Mouse (Mus musculus): ENCODE data around the gene Zfp423.
A peak's percentile ranks its signal among the peaks of the same experiment; 100 is the strongest.

The Zfp423 gene

GRCm38 (mm10) chr8:87713946-87714345 is 245.4 kb downstream of the Zfp423 start:
- H3K27me3 ChIP-seq (ENCODE audit: insufficient read depth, low read length): peaks cover 3% of the 10 kb centered on the region; the same call in 1 of the 2 replicates
- no peak overlapping the region for H3K4me3 ChIP-seq (replicated peaks; ENCODE audit: low read length)
- peaks cover 64% of the 10 kb centered on the region for H3K4me1 ChIP-seq (replicated peaks; ENCODE audit: low read depth, low read length)
- H3K9me3 ChIP-seq (ENCODE audit: low read length): no peaks in the 10 kb centered on the region
- no peaks in the 10 kb centered on the region for H3K36me3 ChIP-seq (ENCODE audit: insufficient read depth, low read length)
- TF ChIP-seq CTCF (conservative IDR thresholded peaks at IDR 0.05; ENCODE audit: low read length): no peak
- TF ChIP-seq POU5F1 (IDR thresholded peaks at IDR 0.05; ENCODE audit: borderline replicate concordance, low read length): no peak
- TF ChIP-seq NANOG (IDR thresholded peaks at IDR 0.05; ENCODE audit: borderline replicate concordance, low read length): no peak

- no peak for TF ChIP-seq CTCF (conservative IDR thresholded peaks at IDR 0.05; ENCODE audit: low read length)
- no peak for TF ChIP-seq POU5F1 (IDR thresholded peaks at IDR 0.05; ENCODE audit: borderline replicate concordance, low read length)
- TF ChIP-seq NANOG (IDR thresholded peaks at IDR 0.05; ENCODE audit: borderline replicate concordance, low read length): no peak
These were observed 247.4 kb downstream of the Zfp423 start for GRCm38 (mm10) chr8:87711955-87712354.

GRCm38 (mm10) chr8:87708127-87708637 is 251.2 kb downstream of the Zfp423 start:
- H3K4me1 ChIP-seq (replicated peaks; ENCODE audit: low read depth, low read length): peaks cover 54% of the 10 kb centered on the region
- TF ChIP-seq CTCF (conservative IDR thresholded peaks at IDR 0.05; ENCODE audit: low read length): no peak
- no peak for TF ChIP-seq POU5F1 (IDR thresholded peaks at IDR 0.05; ENCODE audit: borderline replicate concordance, low read length)
- TF ChIP-seq NANOG (IDR thresholded peaks at IDR 0.05; ENCODE audit: borderline replicate concordance, low read length): no peak
- no peaks in the 10 kb centered on the region; the same call in 1 of the 2 replicates for H3K36me3 ChIP-seq (ENCODE audit: insufficient read depth, low read length)
- H3K27me3 ChIP-seq (ENCODE audit: insufficient read depth, low read length): peaks cover 3% of the 10 kb centered on the region; the same call in 1 of the 2 replicates
- H3K4me3 ChIP-seq (replicated peaks; ENCODE audit: low read length): no peak overlapping the region
- H3K9me3 ChIP-seq (ENCODE audit: low read length): no peaks in the 10 kb centered on the region

More at GRCm38 (mm10) chr8:87711955-87712354, 247.4 kb downstream of the Zfp423 start:
- Histone ChIP-seq H3K4me3 (replicated peaks; ENCODE audit: low read length) (0 out of 2 replicates have a peak overlapping the region, but pooled peaks have one; percentile 4), H3K27me3 (ENCODE audit: insufficient read depth, low read length) (peaks cover 3% of the 10 kb centered on the region; the same call in 1 of the 2 replicates), H3K9me3 (ENCODE audit: low read length) (no peaks in the 10 kb centered on the region), H3K36me3 (ENCODE audit: insufficient read depth, low read length) (no peaks in the 10 kb centered on the region), H3K4me1 (replicated peaks; ENCODE audit: low read depth, low read length) (peaks cover 62% of the 10 kb centered on the region)

- peaks cover 3% of the 10 kb centered on the region; the same call in 1 of the 2 replicates for H3K27me3 ChIP-seq (ENCODE audit: insufficient read depth, low read length)
- H3K36me3 ChIP-seq (ENCODE audit: insufficient read depth, low read length): no peaks in the 10 kb centered on the region; the same call in 1 of the 2 replicates
- no peak overlapping the region for H3K4me3 ChIP-seq (replicated peaks; ENCODE audit: low read length)
- H3K4me1 ChIP-seq (replicated peaks; ENCODE audit: low read depth, low read length): peaks cover 54% of the 10 kb centered on the region
- no peaks in the 10 kb centered on the region for H3K9me3 ChIP-seq (ENCODE audit: low read length)
- TF ChIP-seq POU5F1 (IDR thresholded peaks at IDR 0.05; ENCODE audit: borderline replicate concordance, low read length) (no peak), NANOG (IDR thresholded peaks at IDR 0.05; ENCODE audit: borderline replicate concordance, low read length) (no peak), CTCF (conservative IDR thresholded peaks at IDR 0.05; ENCODE audit: low read length) (no peak)
These were observed 252.2 kb downstream of the Zfp423 start for GRCm38 (mm10) chr8:87707176-87707575.

- Histone ChIP-seq H3K9me3 (ENCODE audit: low read length) (no peaks in the 10 kb centered on the region), H3K4me1 (replicated peaks; ENCODE audit: low read depth, low read length) (peaks cover 54% of the 10 kb centered on the region), H3K27me3 (ENCODE audit: insufficient read depth, low read length) (peaks cover 3% of the 10 kb centered on the region; the same call in 1 of the 2 replicates), H3K4me3 (replicated peaks; ENCODE audit: low read length) (no peak overlapping the region), H3K36me3 (ENCODE audit: insufficient read depth, low read length) (no peaks in the 10 kb centered on the region; the same call in 1 of the 2 replicates)
- TF ChIP-seq NANOG (IDR thresholded peaks at IDR 0.05; ENCODE audit: borderline replicate concordance, low read length): no peak
- no peak for TF ChIP-seq CTCF (conservative IDR thresholded peaks at IDR 0.05; ENCODE audit: low read length)
These were observed 254.6 kb downstream of the Zfp423 start for GRCm38 (mm10) chr8:87704756-87705155.

- H3K27me3 ChIP-seq (ENCODE audit: insufficient read depth, low read length): no peaks in the 10 kb centered on the region
- H3K9me3 ChIP-seq (ENCODE audit: low read length): no peaks in the 10 kb centered on the region
- H3K4me3 ChIP-seq (replicated peaks; ENCODE audit: low read length): peak overlapping the region; percentile 39; the same call in 1 of the 2 replicates
- H3K36me3 ChIP-seq (ENCODE audit: insufficient read depth, low read length): no peaks in the 10 kb centered on the region; the same call in 1 of the 2 replicates
- no peak for TF ChIP-seq CTCF (conservative IDR thresholded peaks at IDR 0.05; ENCODE audit: low read length)
- TF ChIP-seq NANOG (IDR thresholded peaks at IDR 0.05; ENCODE audit: borderline replicate concordance, low read length): no peak
- no peak for TF ChIP-seq POU5F1 (IDR thresholded peaks at IDR 0.05; ENCODE audit: borderline replicate concordance, low read length)
- H3K4me1 ChIP-seq (replicated peaks; ENCODE audit: low read depth, low read length): peaks cover 44% of the 10 kb centered on the region
These were observed 256.5 kb downstream of the Zfp423 start for GRCm38 (mm10) chr8:87702790-87703311.

GRCm38 (mm10) chr8:87702051-87702521 is 257.3 kb downstream of the Zfp423 start:
- Histone ChIP-seq H3K4me3 (replicated peaks; ENCODE audit: low read length) (no peak overlapping the region), H3K36me3 (ENCODE audit: insufficient read depth, low read length) (no peaks in the 10 kb centered on the region; the same call in 1 of the 2 replicates), H3K4me1 (replicated peaks; ENCODE audit: low read depth, low read length) (peaks cover 40% of the 10 kb centered on the region), H3K9me3 (ENCODE audit: low read length) (no peaks in the 10 kb centered on the region), H3K27me3 (ENCODE audit: insufficient read depth, low read length) (no peaks in the 10 kb centered on the region)
- no peak for TF ChIP-seq NANOG (IDR thresholded peaks at IDR 0.05; ENCODE audit: borderline replicate concordance, low read length)

GRCm38 (mm10) chr8:87701583-87701982 is 257.8 kb downstream of the Zfp423 start:
- Histone ChIP-seq H3K4me1 (replicated peaks; ENCODE audit: low read depth, low read length) (peaks cover 39% of the 10 kb centered on the region), H3K4me3 (replicated peaks; ENCODE audit: low read length) (no peak overlapping the region), H3K27me3 (ENCODE audit: insufficient read depth, low read length) (no peaks in the 10 kb centered on the region), H3K36me3 (ENCODE audit: insufficient read depth, low read length) (no peaks in the 10 kb centered on the region; the same call in 1 of the 2 replicates), H3K9me3 (ENCODE audit: low read length) (no peaks in the 10 kb centered on the region)
- TF ChIP-seq POU5F1 (IDR thresholded peaks at IDR 0.05; ENCODE audit: borderline replicate concordance, low read length) (no peak), CTCF (conservative IDR thresholded peaks at IDR 0.05; ENCODE audit: low read length) (no peak), NANOG (IDR thresholded peaks at IDR 0.05; ENCODE audit: borderline replicate concordance, low read length) (no peak)
